Mouse (Mus musculus) heart, embryonic 12.5 days (tissue): ENCODE data around the gene Gm20458. TPM values are rescaled to one million over a fixed set of nuclear protein-coding genes. Genes with fewer than 3 reads are reported as not detected.
A peak's percentile ranks its signal among the peaks of the same experiment; 100 is the strongest.

Experiments
- ATAC-seq: fragments of 200-750 bp; cut with Nextera tagmentation; 2 replicates; pipeline ENCODE4 v1.8.0; 2017; ENCODE audit warnings: moderate TSS enrichment, moderate library complexity; ENCODE audit not compliant: insufficient number of reproducible peaks, low FRiP score
- H3K27ac ChIP-seq: fragments of 300-500 bp; sonication (generic); 2 replicates; pipeline ENCODE4 v1.5.1; 2016; ENCODE audit warnings: mild to moderate bottlenecking, moderate library complexity; ENCODE audit not compliant: poor library complexity, severe bottlenecking
- H3K27me3 ChIP-seq: fragments of 300-500 bp; sonication (generic); replicated peaks from 2 replicates; pipeline ENCODE4 v1.6.1; 2016; ENCODE audit warnings: mild to moderate bottlenecking, moderate library complexity
- H3K36me3 ChIP-seq: fragments of 300-500 bp; sonication (generic); 2 replicates; pipeline ENCODE4 v1.6.1; 2016; ENCODE audit warnings: mild to moderate bottlenecking, moderate library complexity
- H3K4me1 ChIP-seq: fragments of 300-500 bp; sonication (generic); replicated peaks from 2 replicates; pipeline ENCODE4 v1.6.1; 2016; ENCODE audit warnings: mild to moderate bottlenecking
- H3K4me2 ChIP-seq: fragments of 300-500 bp; sonication (generic); 2 replicates; pipeline ENCODE4 v1.6.1; 2016; ENCODE audit warnings: mild to moderate bottlenecking, moderate library complexity
- H3K4me3 ChIP-seq: fragments of 300-500 bp; sonication (generic); 2 replicates; pipeline ENCODE4 v1.5.1; 2016; ENCODE audit warnings: mild to moderate bottlenecking
- H3K9ac ChIP-seq: fragments of 300-500 bp; sonication (generic); 2 replicates; pipeline ENCODE4 v1.6.1; 2016; ENCODE audit warnings: mild to moderate bottlenecking, moderate library complexity
- H3K9me3 ChIP-seq: fragments of 300-500 bp; sonication (generic); replicated peaks from 2 replicates; pipeline ENCODE4 v1.6.1; 2016; ENCODE audit warnings: mild to moderate bottlenecking, moderate library complexity
- WGBS: fragments of 180-500 bp; shearing (Covaris S2); methylation state at CpG from one replicate; pipeline ENCODE4 v1.1.7; 2016; 5-methylcytosine and 5-hydroxymethylcytosine counted together
- polyA plus RNA-seq: library from polyadenylated mRNA; unstranded; fragments of >200 nt; fragmentation: Nextera tagmentation; extraction: Ambion mirVana; gene quantifications from 2 replicates; pipeline ENCODE4 v1.2.1, GENCODE M21; 2016

Gene Gm20458
- polyA plus RNA-seq, 1 experiment from 2014 or later: 16.9 TPM

GRCm38 (mm10) chr2:164453047-164453757, 7.6 kb upstream of the Gm20458 start:
- no peak overlapping the region for H3K4me3 ChIP-seq
- peak overlapping the region; percentile 60 for H3K27ac ChIP-seq
- no peak overlapping the region for H3K9ac ChIP-seq
- 0 out of 2 replicates have a peak overlapping the region, but pooled peaks have one; percentile 8 for H3K4me2 ChIP-seq
- H3K4me1 ChIP-seq: peaks cover 67% of the 10 kb centered on the region
- peak; percentile 31; the same call in 1 of the 2 replicates for ATAC-seq
- no peaks in the 10 kb centered on the region for H3K27me3 ChIP-seq
- no peaks in the 10 kb centered on the region for H3K36me3 ChIP-seq
- 34% methylated on average over 14 of the region's 14 CpGs for WGBS
- H3K9me3 ChIP-seq: no peaks in the 10 kb centered on the region

- no peak for ATAC-seq
- H3K27me3 ChIP-seq: no peaks in the 10 kb centered on the region
- H3K4me3 ChIP-seq: no peak overlapping the region
- no peak overlapping the region for H3K27ac ChIP-seq
- WGBS: 54% methylated on average over 7 of the region's 7 CpGs
- peaks cover 62% of the 10 kb centered on the region for H3K4me1 ChIP-seq
- H3K9me3 ChIP-seq: no peaks in the 10 kb centered on the region
- no peak overlapping the region for H3K4me2 ChIP-seq
- H3K9ac ChIP-seq: no peak overlapping the region
- H3K36me3 ChIP-seq: no peaks in the 10 kb centered on the region
Measured at GRCm38 (mm10) chr2:164453887-164454500, 6.8 kb upstream of the Gm20458 start.

GRCm38 (mm10) chr2:164454846-164455245, 5.9 kb upstream of the Gm20458 start:
- no peak for ATAC-seq
- no peak overlapping the region for H3K27ac ChIP-seq
- no peak overlapping the region for H3K4me3 ChIP-seq
- H3K4me1 ChIP-seq: peaks cover 54% of the 10 kb centered on the region
- H3K9me3 ChIP-seq: no peaks in the 10 kb centered on the region
- 52% methylated on average over 10 of the region's 10 CpGs for WGBS
- H3K27me3 ChIP-seq: no peaks in the 10 kb centered on the region
- no peak overlapping the region for H3K9ac ChIP-seq
- H3K36me3 ChIP-seq: no peaks in the 10 kb centered on the region
- no peak overlapping the region for H3K4me2 ChIP-seq

- H3K27me3 ChIP-seq: no peaks in the 10 kb centered on the region
- H3K27ac ChIP-seq: no peak overlapping the region
- no peaks in the 10 kb centered on the region for H3K36me3 ChIP-seq
- H3K9ac ChIP-seq: no peak overlapping the region
- no peak overlapping the region for H3K4me2 ChIP-seq
- no peak overlapping the region for H3K4me3 ChIP-seq
- ATAC-seq: no peak
- peaks cover 51% of the 10 kb centered on the region for H3K4me1 ChIP-seq
- H3K9me3 ChIP-seq: no peaks in the 10 kb centered on the region
- WGBS: 63% methylated on average over 6 of the region's 6 CpGs
Measured at GRCm38 (mm10) chr2:164455421-164456190, 5.2 kb upstream of the Gm20458 start.

GRCm38 (mm10) chr2:164456413-164456812, 4.4 kb upstream of the Gm20458 start:
- no peak for ATAC-seq
- no peak overlapping the region; the same call in 1 of the 2 replicates for H3K4me2 ChIP-seq
- no peaks in the 10 kb centered on the region for H3K27me3 ChIP-seq
- H3K27ac ChIP-seq: no peak overlapping the region
- no peak overlapping the region for H3K4me3 ChIP-seq
- peaks cover 51% of the 10 kb centered on the region for H3K4me1 ChIP-seq
- no peak overlapping the region for H3K9ac ChIP-seq
- no peaks in the 10 kb centered on the region for H3K36me3 ChIP-seq
- H3K9me3 ChIP-seq: no peaks in the 10 kb centered on the region
- 67% methylated on average over 1 of the region's 1 CpGs for WGBS

- 2% methylated on average over 7 of the region's 7 CpGs for WGBS
- peak within 1 kb of the TSS; percentile 46 for H3K4me2 ChIP-seq
- H3K4me3 ChIP-seq: peak within 1 kb of the TSS; percentile 10; the same call in 1 of the 2 replicates
- H3K9ac ChIP-seq: peak within 1 kb of the TSS; percentile 40; the same call in 1 of the 2 replicates
- peaks cover 50% of the 10 kb centered on the region for H3K4me1 ChIP-seq
- ATAC-seq: no peak
- H3K36me3 ChIP-seq: no peaks in the 10 kb centered on the region
- no peaks in the 10 kb centered on the region for H3K9me3 ChIP-seq
- no peaks in the 10 kb centered on the region for H3K27me3 ChIP-seq
- H3K27ac ChIP-seq: no peak within 1 kb of the TSS
Measured at GRCm38 (mm10) chr2:164456864-164457300, 3.9 kb upstream of the Gm20458 start, which contains the start of gene Sys1. Sys1 (plus strand) TSS chr2:164456964.

GRCm38 (mm10) chr2:164457942-164458341, 2.8 kb upstream of the Gm20458 start:
- no peak for ATAC-seq
- Histone ChIP-seq H3K9ac (no peak overlapping the region; the same call in 1 of the 2 replicates), H3K9me3 (no peaks in the 10 kb centered on the region), H3K27me3 (no peaks in the 10 kb centered on the region), H3K27ac (no peak overlapping the region), H3K4me3 (no peak overlapping the region), H3K36me3 (no peaks in the 10 kb centered on the region), H3K4me1 (peaks cover 42% of the 10 kb centered on the region), H3K4me2 (no peak overlapping the region)
- 51% methylated on average over 7 of the region's 7 CpGs for WGBS

- WGBS: 85% methylated on average over 8 of the region's 8 CpGs
- peaks cover 36% of the 10 kb centered on the region for H3K4me1 ChIP-seq
- no peaks in the 10 kb centered on the region for H3K9me3 ChIP-seq
- H3K9ac ChIP-seq: no peak overlapping the region
- no peak overlapping the region for H3K4me3 ChIP-seq
- H3K4me2 ChIP-seq: no peak overlapping the region
- ATAC-seq: no peak
- H3K36me3 ChIP-seq: peaks cover 5% of the 10 kb centered on the region
- no peaks in the 10 kb centered on the region for H3K27me3 ChIP-seq
- no peak overlapping the region for H3K27ac ChIP-seq
Measured at GRCm38 (mm10) chr2:164458535-164458934, 2.2 kb upstream of the Gm20458 start.

GRCm38 (mm10) chr2:164465161-164465560, 4.4 kb downstream of the Gm20458 start:
- Histone ChIP-seq H3K4me1 (peaks cover 6% of the 10 kb centered on the region), H3K27ac (no peak overlapping the region), H3K9me3 (no peaks in the 10 kb centered on the region), H3K4me2 (no peak overlapping the region), H3K36me3 (peaks cover 32% of the 10 kb centered on the region), H3K27me3 (no peaks in the 10 kb centered on the region), H3K9ac (no peak overlapping the region), H3K4me3 (no peak overlapping the region)
- ATAC-seq: no peak

- no peak for ATAC-seq
- H3K4me3 ChIP-seq: no peak overlapping the region
- H3K27me3 ChIP-seq: no peaks in the 10 kb centered on the region
- H3K27ac ChIP-seq: no peak overlapping the region
- peaks cover 4% of the 10 kb centered on the region for H3K4me1 ChIP-seq
- H3K36me3 ChIP-seq: peaks cover 32% of the 10 kb centered on the region
- WGBS: 62% methylated on average over 5 of the region's 5 CpGs
- H3K4me2 ChIP-seq: no peak overlapping the region
- no peaks in the 10 kb centered on the region for H3K9me3 ChIP-seq
- no peak overlapping the region for H3K9ac ChIP-seq
Measured at GRCm38 (mm10) chr2:164466787-164467186, 6.0 kb downstream of the Gm20458 start.

- no peak overlapping the region for H3K4me3 ChIP-seq
- H3K36me3 ChIP-seq: peaks cover 15% of the 10 kb centered on the region; the same call in 1 of the 2 replicates
- no peaks in the 10 kb centered on the region for H3K27me3 ChIP-seq
- H3K4me2 ChIP-seq: no peak overlapping the region
- no peak overlapping the region for H3K9ac ChIP-seq
- H3K9me3 ChIP-seq: no peaks in the 10 kb centered on the region
- no peak overlapping the region for H3K27ac ChIP-seq
- WGBS: 22% methylated on average over 10 of the region's 10 CpGs
- no peak for ATAC-seq
- no peaks in the 10 kb centered on the region for H3K4me1 ChIP-seq
Measured at GRCm38 (mm10) chr2:164470254-164470653, 9.5 kb downstream of the Gm20458 start.
